Mouse (Mus musculus): ENCODE measurements at regions not wholly inside any gene's neighbourhood (a gene's known extent, or its start where the extent isn't known, plus 50 kb on each side); places are given as distances from the start of the nearest gene placed in this dataset.

GRCm38 (mm10) chr2:92808121-92808520, 106.8 kb upstream of the Syt13 start:
- no peak for DNase-seq

GRCm38 (mm10) chr2:92809226-92809625, 105.7 kb upstream of the Syt13 start:
- no peak for DNase-seq

GRCm38 (mm10) chr2:92809681-92810323, 105.1 kb upstream of the Syt13 start:
- DNase-seq, result no peak

- peak; percentile 43 to 59 for DNase-seq
Observed at GRCm38 (mm10) chr2:92810956-92811355, 103.9 kb upstream of the Syt13 start.

GRCm38 (mm10) chr2:92813028-92813427, 101.9 kb upstream of the Syt13 start:
- DNase-seq, result no peak

- DNase-seq, result no peak
Observed at GRCm38 (mm10) chr2:92819586-92819985, 95.3 kb upstream of the Syt13 start.

GRCm38 (mm10) chr2:92824325-92824724, 90.6 kb upstream of the Syt13 start:
- no peak for DNase-seq

- DNase-seq, result no peak
Observed at GRCm38 (mm10) chr2:92825395-92825794, 89.5 kb upstream of the Syt13 start.

- no peak for DNase-seq
Observed at GRCm38 (mm10) chr2:92830134-92830533, 84.8 kb upstream of the Syt13 start.

GRCm38 (mm10) chr2:92831784-92832183, 83.1 kb upstream of the Syt13 start:
- DNase-seq, result no peak

GRCm38 (mm10) chr2:92836203-92836602, 78.7 kb upstream of the Syt13 start:
- DNase-seq, result no peak

- DNase-seq, result no peak
Observed at GRCm38 (mm10) chr2:92838012-92838411, 76.9 kb upstream of the Syt13 start.

- peak; percentile 47 to 54 for DNase-seq
Observed at GRCm38 (mm10) chr2:92840009-92840408, 74.9 kb upstream of the Syt13 start.

- no peak for DNase-seq
Observed at GRCm38 (mm10) chr2:92841626-92842025, 73.3 kb upstream of the Syt13 start.

GRCm38 (mm10) chr2:92845061-92845769, 69.7 kb upstream of the Syt13 start:
- DNase-seq, result peak; percentile 26 to 30

GRCm38 (mm10) chr2:92848962-92849361, 65.9 kb upstream of the Syt13 start:
- no peak for DNase-seq

GRCm38 (mm10) chr2:92851336-92851735, 63.6 kb upstream of the Syt13 start:
- no peak for DNase-seq

GRCm38 (mm10) chr2:92853175-92853574, 61.7 kb upstream of the Syt13 start:
- DNase-seq, result peak in 1 of 2 experiments; percentile 16

GRCm38 (mm10) chr2:92854331-92854730, 60.6 kb upstream of the Syt13 start:
- no peak for DNase-seq

- DNase-seq, result no peak
Observed at GRCm38 (mm10) chr2:92856047-92856446, 58.9 kb upstream of the Syt13 start.

- no peak for DNase-seq
Observed at GRCm38 (mm10) chr2:92860502-92861197, 54.2 kb upstream of the Syt13 start.

All from cerebellum, postnatal 36 days (tissue).